Mouse (Mus musculus) heart, adult 9 months (tissue): ENCODE data around the gene Arel1.

Experiments
- DNase-seq, 2 experiments: peaks; one replicate each; pipeline ENCODE4 v3.0.0; 2022; ENCODE audit warnings: low spot score in 2 of 2

Gene Arel1

DNA sequence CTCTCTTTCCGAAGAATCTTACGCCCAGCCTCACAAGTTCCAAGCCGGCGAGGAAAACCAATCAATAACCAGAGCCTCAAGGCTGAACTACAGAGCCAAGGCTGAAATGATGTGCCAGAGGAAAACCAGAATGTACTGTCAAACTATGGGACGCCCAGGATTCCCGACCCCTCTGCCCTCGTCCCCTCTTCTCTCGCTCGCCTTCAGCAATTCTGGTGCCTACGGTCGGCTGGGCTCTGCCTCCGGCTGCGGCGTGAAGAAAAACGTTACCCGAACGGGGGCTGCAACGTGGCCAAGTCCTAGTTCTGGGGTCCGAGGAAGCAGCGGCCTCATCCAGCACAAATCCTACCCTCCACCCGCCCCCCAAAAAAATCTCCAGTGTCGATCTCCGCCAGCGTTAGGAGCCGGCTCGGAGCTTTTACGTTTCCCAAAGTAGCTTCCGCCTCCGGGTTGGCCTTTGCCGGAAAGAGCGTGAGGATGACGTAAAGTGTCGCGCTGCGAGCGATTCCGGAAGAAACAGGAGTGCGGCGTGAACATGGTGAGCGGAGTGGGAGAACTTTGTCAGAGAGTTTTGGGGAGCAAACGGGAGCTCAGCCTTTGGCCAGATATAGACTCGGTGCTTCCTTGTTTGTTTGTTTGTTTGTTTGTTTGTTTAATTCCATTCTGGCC lies at the start of gene Arel1, which contains the start of gene Fcf1:
Arel1 (minus strand) TSS at position 473 of the 669 bp plus-strand sequence.
Fcf1 (plus strand) TSS at position 470 of the 669 bp plus-strand sequence.
- peak; percentile 87 to 89 for DNase-seq

DNA sequence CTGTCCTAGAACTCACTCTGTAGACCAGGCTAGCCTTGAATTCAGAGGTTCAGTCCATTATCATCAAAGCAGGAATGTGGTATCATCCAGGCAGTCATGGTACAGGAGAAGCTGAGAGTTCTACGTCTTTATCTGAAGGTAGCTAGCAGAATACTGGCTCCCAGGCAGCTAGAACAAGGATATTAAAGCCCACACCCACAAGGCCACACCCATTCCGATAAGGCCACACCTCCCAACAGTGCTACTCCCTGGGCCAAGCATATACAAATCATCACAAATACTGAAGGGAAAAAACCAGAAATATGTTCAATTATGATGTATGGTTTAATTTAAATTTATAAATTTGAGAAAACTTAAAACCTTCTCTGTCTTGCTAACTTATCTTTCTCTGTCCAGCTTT lies 41.5 kb upstream of the Arel1 start:
- DNase-seq = no peak

- no peak for DNase-seq
Measured at GRCm38 (mm10) chr12:85010541-85010940, 39.8 kb upstream of the Arel1 start.

DNA sequence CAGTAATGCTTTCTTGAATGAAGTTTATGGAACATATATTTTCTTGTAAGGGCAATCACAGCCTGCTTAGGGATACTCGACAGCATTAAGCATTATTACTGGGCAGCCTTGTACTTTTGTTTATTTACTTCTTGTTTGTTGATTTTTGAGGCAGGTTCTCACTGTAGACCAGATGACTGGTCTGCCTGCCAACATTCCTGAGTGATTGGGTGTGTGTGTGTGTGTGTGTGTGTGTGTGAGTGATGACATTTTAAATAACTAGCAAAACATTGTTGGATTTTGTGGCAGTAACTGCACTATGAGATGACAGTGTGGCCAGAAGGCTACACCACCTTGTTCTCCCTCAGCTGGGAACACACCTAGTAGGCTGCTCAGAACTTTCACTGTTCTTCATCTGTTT lies 39.1 kb upstream of the Arel1 start:
- DNase-seq = no peak

GRCm38 (mm10) chr12:85007021-85007420 lies 36.3 kb upstream of the Arel1 start:
- DNase-seq = no peak

GRCm38 (mm10) chr12:85006206-85006605 lies 35.5 kb upstream of the Arel1 start:
- no peak for DNase-seq

DNA sequence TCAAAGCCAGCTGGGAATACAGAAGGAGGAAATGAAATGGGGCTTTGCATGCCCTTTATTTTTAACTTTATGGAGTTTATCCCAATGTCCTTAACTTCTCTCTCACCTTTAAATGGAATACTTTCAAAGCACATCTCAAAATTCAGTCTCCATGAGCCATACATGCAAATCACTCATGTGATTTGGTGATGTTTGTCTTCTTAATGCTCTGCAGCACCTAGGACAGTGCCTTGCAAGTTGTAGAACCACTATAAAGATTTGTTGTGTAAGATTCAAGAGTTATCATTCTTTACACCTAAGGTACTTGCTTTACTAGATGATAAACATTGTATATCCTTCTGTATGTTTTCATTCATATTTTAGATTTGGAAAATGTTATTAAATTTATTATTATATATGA lies 28.4 kb upstream of the Arel1 start:
- no peak for DNase-seq

- DNase-seq = no peak
Measured at GRCm38 (mm10) chr12:84996501-84997398, 26.1 kb upstream of the Arel1 start.

GRCm38 (mm10) chr12:84996083-84996496 lies 25.4 kb upstream of the Arel1 start, which contains the start of gene Ylpm1:
Gene Ylpm1 (plus strand): TSS chr12:84996321.
- peak; percentile 96 to 98 for DNase-seq

- no peak for DNase-seq
Measured at GRCm38 (mm10) chr12:84995112-84995761, 24.5 kb upstream of the Arel1 start.

GRCm38 (mm10) chr12:84989456-84989855 lies 18.8 kb upstream of the Arel1 start:
- no peak for DNase-seq

DNA sequence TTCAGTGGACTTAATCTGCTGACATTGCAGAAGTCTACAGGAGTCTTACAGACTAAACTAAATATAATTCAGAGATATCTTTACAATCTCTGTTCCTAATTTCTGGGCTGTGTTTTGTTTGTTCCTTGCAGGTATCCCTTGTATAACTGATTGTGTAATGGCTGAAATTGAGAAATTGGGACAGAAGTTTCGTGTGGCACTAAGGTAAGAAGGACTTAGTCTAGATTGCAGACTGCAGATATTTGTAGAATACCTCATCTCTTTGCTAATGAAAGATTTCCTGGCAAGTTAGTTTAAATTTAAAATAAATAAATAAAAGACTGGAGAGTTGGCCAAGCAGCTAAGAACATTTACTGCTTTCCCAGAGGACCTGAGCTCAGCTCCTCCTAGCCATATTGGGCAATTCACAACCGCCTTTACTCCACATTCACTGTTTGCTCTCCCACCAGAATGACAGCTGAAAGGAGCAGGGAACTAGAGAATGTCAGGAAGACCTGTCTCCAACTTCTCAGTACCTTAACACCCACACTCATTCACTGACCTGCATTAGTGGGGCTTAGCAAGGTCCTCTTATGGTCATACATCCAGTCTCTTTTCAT lies 8.7 kb upstream of the Arel1 start:
- no peak for DNase-seq

DNA sequence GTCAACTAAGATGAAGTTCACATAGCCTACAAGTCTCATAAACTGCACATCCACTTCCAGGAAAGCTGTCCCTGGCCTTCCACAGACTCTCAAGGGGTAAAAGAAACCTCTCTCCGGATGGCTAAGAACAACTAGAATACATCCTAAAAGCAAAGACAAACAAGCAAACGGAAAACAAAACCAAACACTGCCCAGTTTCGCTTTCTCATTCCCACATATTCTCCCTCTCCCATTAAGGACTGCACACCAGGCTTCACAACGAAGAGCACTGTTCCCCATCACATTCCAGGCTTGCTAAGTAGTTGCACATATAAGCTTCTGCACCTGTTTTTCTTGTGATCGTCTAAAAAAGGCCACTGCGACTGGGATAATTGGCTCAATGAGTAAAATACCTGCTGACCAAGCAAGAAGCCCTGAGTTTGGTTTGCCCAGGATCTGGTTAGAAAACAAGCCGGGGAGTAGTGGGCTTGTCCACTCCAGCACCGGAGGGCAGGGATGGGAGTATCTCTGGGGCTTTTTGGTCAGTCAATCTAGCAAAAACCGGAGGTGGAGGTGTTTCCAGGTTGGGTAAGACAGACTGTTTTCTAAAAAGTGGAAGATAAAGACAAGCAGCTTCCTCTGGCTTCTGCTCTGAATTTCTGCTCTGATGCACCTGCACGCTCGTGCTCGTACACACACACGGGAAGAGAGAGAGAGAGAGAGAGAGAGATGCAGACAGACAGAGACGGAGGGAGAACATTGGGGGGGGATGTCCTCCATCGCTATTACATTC lies 858 bp downstream of the Arel1 start:
- DNase-seq = no peak

GRCm38 (mm10) chr12:84968831-84969655 lies 1.7 kb downstream of the Arel1 start:
- no peak for DNase-seq

DNA sequence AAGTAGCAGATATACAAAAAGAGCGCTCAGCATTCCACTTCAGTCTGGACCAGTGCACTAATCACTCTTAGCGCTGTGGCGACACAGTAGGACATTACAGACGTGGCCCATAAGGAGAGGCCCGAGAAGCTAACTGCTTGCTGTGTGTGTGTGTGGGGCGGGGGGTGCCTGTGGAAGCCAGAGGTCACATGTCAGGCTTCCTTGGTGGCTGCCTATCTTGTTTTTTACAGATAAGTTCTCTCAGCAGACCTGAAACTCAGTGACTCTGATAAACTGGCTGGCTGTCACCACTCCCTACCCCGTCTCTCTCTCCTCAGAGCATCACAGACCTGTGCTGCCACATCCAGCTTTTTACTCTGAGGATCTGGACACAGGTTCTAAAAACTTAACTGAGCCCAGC lies 8.1 kb downstream of the Arel1 start:
- no peak for DNase-seq

GRCm38 (mm10) chr12:84958794-84959356 lies 11.8 kb downstream of the Arel1 start:
- DNase-seq = no peak

DNA sequence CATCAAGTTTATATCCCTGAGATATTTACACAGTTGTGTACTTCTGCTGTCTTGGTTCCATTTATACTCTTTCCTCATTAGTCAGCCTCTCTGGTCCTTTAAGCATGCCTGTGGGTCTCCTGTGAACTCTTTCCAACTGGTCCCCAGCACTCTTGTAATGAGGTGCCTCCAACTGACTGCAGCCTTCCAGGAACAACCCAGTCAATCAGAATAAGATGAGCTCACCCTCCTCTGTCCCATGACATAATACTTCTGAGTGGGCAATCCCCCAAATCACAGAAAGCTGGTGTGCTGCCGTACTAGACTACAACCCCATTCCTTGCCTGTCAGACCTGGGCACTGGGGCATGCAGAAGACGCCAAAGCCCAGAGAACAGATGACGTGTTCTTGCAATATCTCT lies 14.4 kb downstream of the Arel1 start:
- no peak for DNase-seq

- no peak for DNase-seq
Measured at GRCm38 (mm10) chr12:84952351-84952750, 18.3 kb downstream of the Arel1 start.

GRCm38 (mm10) chr12:84951531-84951930 lies 19.2 kb downstream of the Arel1 start:
- no peak for DNase-seq

DNA sequence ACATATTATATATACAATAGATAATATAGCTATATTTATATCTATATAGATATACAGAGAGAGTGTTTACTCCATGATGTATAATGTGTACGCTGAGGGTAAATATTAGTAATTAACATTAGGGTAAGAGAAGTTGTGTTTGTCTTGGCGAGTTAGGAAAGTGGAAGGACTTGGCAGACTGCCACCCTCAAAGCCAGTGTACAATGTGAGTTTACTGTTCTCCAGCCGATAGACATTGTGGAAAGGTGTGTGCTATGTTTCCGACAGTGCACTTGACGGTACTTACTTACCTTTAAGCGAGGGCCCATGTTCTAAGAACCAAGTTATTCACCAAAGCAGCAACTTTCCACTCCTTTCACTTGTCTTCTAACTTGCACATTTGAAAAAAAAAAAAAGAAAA lies 19.9 kb downstream of the Arel1 start:
- DNase-seq = no peak
